Mouse (Mus musculus) lung, adult 2 months (tissue): ENCODE measurements around the gene Ddx23.

Experiments
- CTCF ChIP-seq: fragments of 200-500 bp; IDR thresholded peaks from 2 replicates; pipeline ENCODE4 v1.5.1; 2011; ENCODE audit warnings: mild to moderate bottlenecking, low read length, control low read depth; ENCODE audit not compliant: insufficient read depth
- POLR2A ChIP-seq: fragments of 200-500 bp; IDR thresholded peaks from 2 replicates; pipeline ENCODE4 v1.6.1; 2011; ENCODE audit warnings: low read depth, mild to moderate bottlenecking, control low read depth, low read length, borderline replicate concordance; ENCODE audit errors: extremely low read depth

- TF ChIP-seq POLR2A (no peak), CTCF (no peak)
Observed at GRCm38 (mm10) chr15:98674994-98675545, 12.4 kb upstream of the Ddx23 start.
